ENCODE assay signal across 15 mouse cellular contexts in the genomic region with DNA sequence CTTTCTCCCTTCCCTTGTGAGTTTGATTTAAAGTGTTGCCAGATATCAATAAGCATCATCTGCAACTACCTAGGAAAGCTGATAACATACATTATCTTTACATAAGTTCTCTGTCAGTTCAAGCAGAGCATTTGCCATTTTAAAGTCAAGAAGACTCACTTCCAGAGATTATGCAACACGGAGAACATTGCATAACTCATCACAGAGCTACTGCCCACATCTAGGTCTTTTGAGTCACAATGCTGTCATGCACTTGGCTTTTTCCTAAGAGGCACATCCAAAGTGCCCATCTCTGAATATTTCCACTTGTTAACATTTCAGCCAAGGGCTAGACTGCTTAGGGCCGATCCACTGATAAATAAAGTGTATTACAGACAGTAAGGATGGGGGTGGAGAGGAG. TPM values are rescaled to one million over a fixed set of nuclear protein-coding genes. Genes with fewer than 3 reads are reported as not detected.
DNase-seq lines count a peak whose midpoint lies in the region; TF ChIP-seq lines count a peak whose summit lies in the region.
"Had no signal": no experiment of that assay in that cellular context is flagged by ENCODE, and none has a peak within 500 bp of the region (broad histone marks: within the 10 kb centered on the region; RNA-seq: fewer than 3 reads in every experiment).

No protein-coding gene starts in this region.

- H3K4me3 ChIP-seq in left cerebral cortex, adult 2 months: no peak overlapping the region
- H3K4me3 ChIP-seq: heart, embryonic 13.5 days; hindbrain, embryonic 13.5 days; megakaryocyte, embryonic 14.5 days had no signal

- TF ChIP-seq CTCF in left cerebral cortex, adult 2 months (IDR thresholded peaks at IDR 0.05): no peak

- intact Hi-C loops in left cerebral cortex, adult 2 months (cut with DNase I): loop anchor here (2.0 to 10.0 kb wide), 3 partner anchors 54 to 148 kb away; no protein-coding TSS in a partner anchor

- H3K27ac ChIP-seq in left cerebral cortex, adult 2 months: peak overlapping the region; percentile 92
- H3K27ac ChIP-seq: heart, embryonic 13.5 days; hindbrain, embryonic 13.5 days had no signal

- DNase-seq in cerebellum, adult 9-11 months: peak; percentile 52
- DNase-seq in cerebellum, postnatal 14 days: no peak
- no peak for DNase-seq in left cerebral cortex, adult 2 months (ENCODE audit: extremely low spot score in 1 of 2, low spot score in 2 of 2)
- no peak for DNase-seq in left cerebral cortex, adult 18-20 months (ENCODE audit: low spot score in 2 of 2)
- DNase-seq in NIH3T3 (ENCODE audit: low read depth): peak; percentile 14
- peak; percentile 45 for DNase-seq in fat pad, adult 2 months (ENCODE audit: extremely low read depth, low read depth, low spot score)
- DNase-seq in embryo, embryonic 9.5 days (ENCODE audit: extremely low spot score): no peak
- no peak for DNase-seq in retina, embryonic 14.5 days (ENCODE audit: low spot score)
- DNase-seq: kidney, adult 11 months; kidney, postnatal 4 days; liver, postnatal 0 days; thymus, postnatal 4 days had no signal

RNA-seq across cellular contexts. Expression of a gene that starts 55.6 kb away (rescaled TPM):
- 100 to 1,000 TPM; 214 to 226 TPM for total RNA-seq in left cerebral cortex, adult 2 months (2021)
- 100 to 1,000 TPM; 205 to 208 TPM for total RNA-seq in left cerebral cortex, adult 18-20 months (2021)

Comparison
In these comparisons a context has a peak if more than half of its experiments do, and no peak if none do; other contexts are left out.
1. DNase-seq: peak in cerebellum, adult 9-11 months (single experiment), NIH3T3 (single experiment) and fat pad, adult 2 months (single experiment); none in cerebellum, postnatal 14 days (0 of 2), left cerebral cortex, adult 2 months (0 of 2), left cerebral cortex, adult 18-20 months (0 of 2), embryo, embryonic 9.5 days (single experiment) and retina, embryonic 14.5 days (single experiment).